Mouse (Mus musculus): Measurements from ENCODE around the gene Smim20.

Smim20 gene

GRCm38 (mm10) chr5:53265740-53266139, 1.1 kb upstream of the Smim20 start:
- in situ Hi-C loops (cut with MboI, MseI), result no loop called here

DNA sequence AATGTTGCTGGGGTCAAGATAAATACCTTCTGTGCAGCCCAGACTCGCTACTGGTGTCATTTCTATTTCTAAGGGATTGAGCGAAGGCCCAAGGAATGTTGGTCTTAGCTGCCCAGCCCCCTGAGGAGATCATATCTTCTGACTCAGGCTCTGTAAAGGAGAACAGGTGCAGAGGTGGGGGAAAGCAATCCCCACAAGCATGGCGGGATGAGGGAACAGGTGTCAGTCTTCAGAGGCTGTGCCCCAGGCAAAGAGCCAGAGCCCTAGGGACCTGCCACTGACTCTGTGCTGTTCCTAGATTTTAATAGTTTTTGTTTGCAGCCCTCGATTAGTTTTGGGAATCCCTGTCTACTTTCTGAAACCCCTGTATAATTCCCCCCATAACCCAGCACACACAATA, 702 bp upstream of the Smim20 start:
- in situ Hi-C loops (cut with MboI, MseI), result no loop called here

DNA sequence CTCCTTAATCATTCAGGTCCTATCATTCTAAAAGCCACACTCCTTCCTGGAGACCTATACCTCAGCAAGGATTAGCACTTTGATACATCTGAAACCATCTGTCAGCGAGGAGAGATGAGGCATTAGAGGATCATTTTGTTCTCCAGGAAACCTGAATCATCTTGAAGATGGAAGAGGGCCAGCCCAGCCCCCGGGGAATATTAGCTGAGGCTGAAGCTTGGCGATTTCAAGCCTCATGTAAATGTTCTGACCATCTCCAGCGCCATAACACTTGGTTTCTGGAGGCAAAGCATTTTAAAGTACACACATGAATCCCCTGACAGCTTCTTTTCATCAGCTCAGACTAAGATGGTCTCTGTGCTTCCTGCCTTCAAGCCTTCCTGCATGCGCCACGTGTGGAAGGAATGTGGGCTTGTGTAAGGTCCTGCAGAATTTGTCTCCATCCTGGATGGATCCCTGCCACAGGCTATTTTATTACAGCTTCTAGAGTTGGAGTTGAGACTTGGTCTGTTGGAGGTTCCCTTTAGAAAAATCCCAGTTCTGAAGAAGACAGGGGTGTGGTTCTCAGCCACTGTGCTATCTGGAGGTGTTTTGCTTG, 1.3 kb downstream of the Smim20 start:
- in situ Hi-C loops (cut with MboI, MseI), result no loop called here

GRCm38 (mm10) chr5:53269799-53270198, 2.9 kb downstream of the Smim20 start:
- in situ Hi-C loops (cut with MboI, MseI), result no loop called here

DNA sequence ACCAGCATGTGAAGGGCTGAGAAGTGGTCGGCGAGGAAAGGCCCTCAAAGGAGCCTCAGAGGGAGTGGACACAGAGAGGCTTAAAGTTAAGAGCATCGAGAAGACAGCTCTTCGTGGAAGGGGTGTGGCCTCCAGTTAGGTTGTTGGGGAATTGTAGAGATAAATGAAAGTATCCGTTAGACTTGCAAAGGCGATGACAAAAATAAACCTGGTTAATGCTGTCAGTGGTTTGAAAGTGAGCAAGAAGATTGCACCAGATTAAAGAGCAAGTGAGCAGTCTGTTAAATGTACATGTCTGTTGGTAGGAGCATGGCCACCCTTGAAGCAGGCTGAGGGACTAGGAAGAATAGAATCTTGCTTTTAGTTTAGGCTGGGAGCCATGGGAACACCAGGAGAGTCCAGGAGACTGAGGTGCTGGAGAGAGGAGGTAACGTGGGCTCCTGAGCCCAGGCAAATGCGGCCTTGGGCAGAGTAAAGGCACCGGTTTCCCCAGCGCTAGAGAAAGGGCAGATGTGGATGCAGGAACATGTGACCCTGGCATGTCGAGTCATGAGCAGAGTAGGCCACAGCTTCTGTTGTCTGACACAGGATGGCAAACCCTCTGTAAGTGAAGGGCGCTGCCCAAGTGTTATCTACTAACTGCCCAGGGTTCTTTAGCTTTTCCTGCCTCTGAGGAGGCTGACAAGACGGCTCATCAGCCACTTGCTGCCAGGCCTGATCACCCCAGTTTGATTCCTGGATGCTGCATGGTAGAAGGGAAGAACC, 4.2 kb downstream of the Smim20 start:
- in situ Hi-C loops (cut with MboI, MseI), result no loop called here

GRCm38 (mm10) chr5:53272626-53273025, 5.7 kb downstream of the Smim20 start:
- in situ Hi-C loops (cut with MboI, MseI), result no loop called here

DNA sequence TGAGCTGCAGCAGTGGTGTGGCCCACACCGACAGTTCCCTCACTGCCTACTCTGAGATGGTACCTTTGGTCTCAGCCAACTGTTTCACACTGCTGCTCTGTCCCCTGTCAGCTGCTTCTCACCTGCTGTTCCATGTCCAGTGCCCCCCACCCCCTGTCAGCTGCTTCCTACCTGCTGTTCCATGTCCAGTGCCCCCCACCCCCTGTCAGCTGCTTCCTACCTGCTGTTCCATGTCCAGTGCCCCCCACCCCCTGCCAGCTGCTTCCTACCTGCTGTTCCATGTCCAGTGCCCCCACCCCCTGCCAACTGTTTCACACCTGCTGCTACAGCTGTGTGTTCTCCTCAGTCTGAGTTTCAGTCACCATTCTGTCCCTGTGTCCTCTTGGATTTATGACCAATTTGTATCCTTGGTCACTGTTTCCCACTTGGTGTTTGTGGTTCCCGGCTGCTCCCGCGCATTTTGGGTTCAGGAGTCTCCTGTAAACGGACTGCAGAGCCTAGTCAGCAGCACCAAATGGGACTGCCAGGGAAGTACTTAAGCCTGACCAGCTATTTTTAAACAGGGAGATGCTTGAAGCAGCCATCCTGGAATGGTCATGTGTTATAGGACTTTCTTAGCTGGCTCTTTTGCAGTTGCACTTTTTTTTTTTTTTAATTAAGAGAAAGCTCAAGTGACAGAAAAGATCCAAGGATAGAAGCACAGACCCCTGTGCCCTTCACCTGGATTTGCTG, 7.0 kb downstream of the Smim20 start:
- in situ Hi-C loops (cut with MboI, MseI), result no loop called here

DNA sequence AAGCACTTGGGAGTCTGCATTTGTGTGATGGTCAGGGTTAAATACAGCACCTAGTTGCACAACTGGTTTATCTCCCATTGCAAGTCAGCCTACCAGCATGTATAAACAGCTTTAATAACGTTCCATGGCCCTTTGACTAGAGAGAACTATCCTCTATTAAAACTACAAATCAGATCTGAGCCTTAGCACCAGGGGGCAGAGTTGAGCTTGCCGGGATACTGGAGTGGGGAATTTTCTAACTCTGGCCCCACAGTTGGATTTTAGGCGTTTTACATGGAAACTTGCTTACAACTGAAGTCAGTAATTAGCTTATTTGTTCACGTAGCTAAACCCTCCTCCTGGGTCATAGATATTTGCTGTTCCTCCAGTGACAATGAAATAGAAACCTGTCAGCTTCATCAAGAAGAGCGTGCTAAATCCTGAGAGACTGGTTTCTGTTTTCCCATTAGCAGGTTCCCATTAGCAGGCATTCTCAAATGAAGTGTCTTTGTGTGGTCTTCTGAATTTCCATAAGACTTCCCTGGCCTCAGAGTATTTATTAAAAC, 8.0 kb downstream of the Smim20 start:
- in situ Hi-C loops (cut with MboI, MseI), result no loop called here

- in situ Hi-C loops (cut with MboI, MseI), result no loop called here
Observed at GRCm38 (mm10) chr5:53275376-53275775, 8.5 kb downstream of the Smim20 start.

- in situ Hi-C loops (cut with MboI, MseI), result no loop called here
Observed at GRCm38 (mm10) chr5:53276470-53277022, 9.7 kb downstream of the Smim20 start.

DNA sequence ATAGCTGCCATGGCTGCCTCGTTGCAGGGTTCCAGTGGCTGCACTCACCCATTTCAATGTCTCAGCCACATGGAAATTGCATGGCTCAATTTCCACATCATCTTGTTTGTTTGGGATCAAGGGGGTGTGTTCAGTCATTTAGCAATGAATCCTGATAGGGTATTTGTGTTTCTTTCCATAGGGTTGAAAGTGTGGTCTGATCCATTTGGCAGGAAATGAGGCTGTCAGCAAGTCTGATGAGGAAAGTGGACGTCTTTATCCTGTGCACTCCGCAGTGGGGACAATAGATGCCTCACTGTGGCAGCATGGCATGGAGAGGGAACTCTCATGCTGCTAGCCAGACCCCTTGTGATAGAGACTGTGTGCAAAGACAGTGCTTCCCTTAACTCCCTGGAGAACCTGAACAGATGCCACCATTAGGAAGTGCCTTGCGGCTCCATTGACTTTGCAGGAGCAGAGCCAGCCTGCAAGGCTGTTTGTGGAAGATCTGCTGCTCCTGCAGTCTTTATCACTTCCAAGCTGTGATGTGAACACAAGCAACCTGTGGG, 10.9 kb downstream of the Smim20 start:
- in situ Hi-C loops (cut with MboI, MseI), result no loop called here

DNA sequence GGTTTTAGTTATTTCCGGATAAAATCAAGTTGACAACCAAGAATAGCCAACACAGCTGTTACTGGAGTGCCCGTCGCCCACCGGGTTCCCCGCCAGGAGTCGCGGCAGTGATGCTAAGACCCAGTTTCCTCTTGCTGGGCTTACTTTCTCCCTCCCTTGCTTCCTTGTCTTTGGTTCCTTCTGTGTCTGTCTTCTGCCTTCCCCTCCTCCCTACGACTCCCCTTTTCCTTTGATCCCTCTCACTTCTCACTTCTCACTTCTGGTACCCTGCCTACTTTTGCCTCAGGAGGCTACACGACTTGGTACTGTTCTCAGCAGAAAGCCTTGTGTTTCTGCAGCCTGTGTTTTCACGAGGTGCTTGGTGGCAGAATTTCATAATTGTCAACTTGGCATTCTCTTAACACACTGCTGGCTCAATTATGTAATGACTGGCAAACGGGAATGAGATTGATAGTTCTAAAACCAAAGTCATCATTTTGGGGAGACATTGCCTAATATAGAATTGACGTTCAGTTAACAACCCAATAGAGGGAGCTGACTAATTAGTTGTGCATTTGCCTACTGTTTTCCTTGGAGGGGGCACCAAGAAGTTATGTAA, 12.4 kb downstream of the Smim20 start:
- in situ Hi-C loops (cut with MboI, MseI), result no loop called here

DNA sequence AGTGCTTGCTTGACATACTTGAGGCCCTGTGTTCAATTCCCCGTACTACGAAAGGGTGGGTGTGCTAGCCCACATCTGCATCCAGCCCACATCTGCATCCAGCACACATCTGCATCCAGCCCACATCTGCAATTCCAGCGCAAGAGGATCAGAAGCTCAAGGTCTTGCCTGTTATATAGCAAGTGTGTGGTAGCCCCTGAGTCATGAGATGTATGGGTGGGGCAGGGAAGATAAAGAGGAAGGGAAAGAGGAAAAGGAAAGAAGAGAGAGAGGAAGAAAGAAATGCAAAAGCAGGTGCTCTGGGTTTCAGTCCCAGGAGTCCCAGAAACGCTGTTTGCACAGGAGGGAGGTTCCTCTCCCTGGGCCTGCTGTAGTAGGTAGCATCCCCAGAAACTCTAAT, 15.6 kb downstream of the Smim20 start:
- in situ Hi-C loops (cut with MboI, MseI), result no loop called here

DNA sequence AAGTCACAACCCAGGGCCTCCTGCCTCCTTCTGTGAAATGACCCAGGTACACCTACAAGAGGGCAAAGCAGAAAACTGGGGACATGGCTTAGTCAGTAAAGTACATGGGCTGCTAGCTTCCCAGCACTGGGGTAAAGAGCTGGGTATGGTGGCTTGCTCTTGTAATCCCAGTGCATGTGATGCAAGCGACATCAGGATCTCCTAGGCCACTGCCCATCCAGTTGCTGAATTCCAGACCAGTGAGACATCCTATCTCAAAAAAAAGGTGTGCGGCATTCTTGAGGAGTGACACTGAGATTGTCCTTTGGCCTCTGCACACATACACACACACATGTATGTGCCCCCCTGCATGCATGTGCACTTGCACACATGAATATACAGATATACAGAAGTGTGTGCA, 19.5 kb downstream of the Smim20 start:
- in situ Hi-C loops (cut with MboI, MseI), result no loop called here

GRCm38 (mm10) chr5:53289438-53289837, 22.6 kb downstream of the Smim20 start:
- in situ Hi-C loops (cut with MboI, MseI), result no loop called here

DNA sequence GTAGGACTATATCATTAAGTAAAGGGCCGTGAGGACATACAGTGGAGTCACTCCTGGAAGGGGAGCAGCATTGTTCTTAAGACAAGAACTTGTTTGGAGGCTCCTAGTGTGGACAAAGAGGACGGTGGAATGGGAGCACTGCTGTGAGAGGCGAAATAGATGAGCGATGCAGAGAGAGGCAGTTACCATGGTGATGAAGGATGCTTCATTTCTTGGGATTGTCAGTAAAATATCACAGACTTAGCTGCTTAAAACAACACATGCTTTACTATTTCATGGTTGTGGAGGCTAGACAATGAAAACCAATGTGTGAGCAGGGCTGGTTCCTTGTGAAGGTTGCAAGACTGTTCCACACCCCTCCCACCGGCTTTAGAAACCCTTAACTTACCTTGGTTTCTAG, 27.7 kb downstream of the Smim20 start:
- in situ Hi-C loops (cut with MboI, MseI), result no loop called here

GRCm38 (mm10) chr5:53296961-53297360, 30.1 kb downstream of the Smim20 start:
- in situ Hi-C loops (cut with MboI, MseI), result no loop called here

- in situ Hi-C loops (cut with MboI, MseI), result no loop called here
Observed at GRCm38 (mm10) chr5:53301496-53301895, 34.6 kb downstream of the Smim20 start.

- in situ Hi-C loops (cut with MboI, MseI), result no loop called here
Observed at GRCm38 (mm10) chr5:53302895-53303670, 36.2 kb downstream of the Smim20 start.

DNA sequence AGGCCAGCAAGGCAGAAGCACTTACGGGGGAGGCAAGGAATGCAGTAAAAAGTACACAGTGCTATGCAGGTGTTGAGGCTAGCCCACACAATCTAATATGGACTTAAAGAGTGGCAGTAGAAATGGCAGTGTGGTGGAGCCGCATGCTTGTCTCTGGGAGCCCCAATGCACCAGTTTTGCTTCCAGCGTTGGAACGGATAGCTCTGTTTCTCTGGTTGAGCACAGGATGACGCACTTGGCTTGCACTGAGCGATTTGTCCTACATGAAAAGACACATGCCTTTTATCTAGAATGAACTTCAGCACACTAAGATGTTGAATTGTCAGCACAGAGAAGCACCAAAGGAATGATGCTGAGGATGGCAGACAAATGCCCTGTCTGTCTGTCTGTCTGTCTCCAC, 37.1 kb downstream of the Smim20 start:
- in situ Hi-C loops (cut with MboI, MseI), result no loop called here

GRCm38 (mm10) chr5:53304936-53305335, 38.1 kb downstream of the Smim20 start:
- in situ Hi-C loops (cut with MboI, MseI), result no loop called here
